Mouse (Mus musculus): ENCODE measurements at regions not wholly inside any gene's neighbourhood (a gene's known extent, or its start where the extent isn't known, plus 50 kb on each side); places are given as distances from the start of the nearest gene placed in this dataset. TPM values are rescaled to one million over a fixed set of nuclear protein-coding genes. Genes with fewer than 3 reads are reported as not detected.

DNA sequence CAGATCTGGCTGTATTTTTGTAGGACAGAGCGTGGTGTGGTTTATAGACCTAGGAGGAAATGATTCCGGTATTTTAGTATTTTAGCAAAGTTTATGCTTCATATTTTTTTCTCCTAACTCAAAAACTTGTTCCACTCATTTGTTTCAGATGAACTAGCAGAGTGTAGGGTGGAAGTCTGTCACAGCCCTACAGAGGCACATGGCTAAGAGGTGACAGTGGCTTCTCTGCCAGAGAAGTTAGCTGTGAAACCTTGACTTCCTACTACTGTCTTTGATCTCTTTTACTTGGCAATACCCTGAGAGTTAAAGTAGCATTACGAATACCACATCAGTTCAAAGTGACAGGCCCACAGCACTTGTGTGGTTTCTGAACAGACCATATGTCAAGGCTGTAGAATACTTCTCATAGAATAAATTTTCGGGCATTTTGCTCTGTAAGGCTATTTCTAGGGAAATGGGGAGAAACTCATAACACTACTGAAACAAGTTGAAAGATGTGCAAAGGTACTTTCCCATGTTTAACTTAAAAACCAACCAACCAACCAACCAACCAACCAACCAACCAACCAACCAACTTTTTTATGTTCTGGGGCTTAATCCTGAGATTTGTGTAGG is 104.3 kb upstream of the Syt1 start:
- TF ChIP-seq CTCF (IDR thresholded peaks at IDR 0.05; ENCODE audit: low read depth), result no peak
- H3K4me1 ChIP-seq (ENCODE audit: insufficient read depth), result no peaks in the 10 kb centered on the region
- DNase-seq (no peak), ATAC-seq (ENCODE audit: insufficient read depth) (no peak)
- WGBS, result 79% methylated on average over 4 of the region's 4 CpGs
- no peak overlapping the region for H3K9ac ChIP-seq
- no peaks in the 10 kb centered on the region for H3K9me3 ChIP-seq (ENCODE audit: low read depth, low read length)
- no peaks in the 10 kb centered on the region for H3K27me3 ChIP-seq (ENCODE audit: insufficient read depth, low read length)
- no peaks in the 10 kb centered on the region for H3K36me3 ChIP-seq (ENCODE audit: insufficient read depth)
- no peak overlapping the region for H3K4me2 ChIP-seq
- no peak overlapping the region for H3K27ac ChIP-seq (ENCODE audit: low read depth)
- H3K4me3 ChIP-seq (ENCODE audit: low read depth, low read length), result no peak overlapping the region

- no peak overlapping the region for H3K9ac ChIP-seq
- no peaks in the 10 kb centered on the region for H3K27me3 ChIP-seq (ENCODE audit: insufficient read depth, low read length)
- H3K36me3 ChIP-seq (ENCODE audit: insufficient read depth), result no peaks in the 10 kb centered on the region
- ATAC-seq (ENCODE audit: insufficient read depth), result no peak
- no peak overlapping the region for H3K4me2 ChIP-seq
- H3K9me3 ChIP-seq (ENCODE audit: low read depth, low read length), result no peaks in the 10 kb centered on the region
- H3K4me3 ChIP-seq (ENCODE audit: low read depth, low read length), result no peak overlapping the region
- 69% methylated on average over 2 of the region's 2 CpGs for WGBS
- DNase-seq, result no peak
- no peaks in the 10 kb centered on the region for H3K4me1 ChIP-seq (ENCODE audit: insufficient read depth)
- no peak for TF ChIP-seq CTCF (IDR thresholded peaks at IDR 0.05; ENCODE audit: low read depth)
- H3K27ac ChIP-seq (ENCODE audit: low read depth), result no peak overlapping the region
Measured at GRCm38 (mm10) chr10:109105781-109106180, 95.0 kb upstream of the Syt1 start.

DNA sequence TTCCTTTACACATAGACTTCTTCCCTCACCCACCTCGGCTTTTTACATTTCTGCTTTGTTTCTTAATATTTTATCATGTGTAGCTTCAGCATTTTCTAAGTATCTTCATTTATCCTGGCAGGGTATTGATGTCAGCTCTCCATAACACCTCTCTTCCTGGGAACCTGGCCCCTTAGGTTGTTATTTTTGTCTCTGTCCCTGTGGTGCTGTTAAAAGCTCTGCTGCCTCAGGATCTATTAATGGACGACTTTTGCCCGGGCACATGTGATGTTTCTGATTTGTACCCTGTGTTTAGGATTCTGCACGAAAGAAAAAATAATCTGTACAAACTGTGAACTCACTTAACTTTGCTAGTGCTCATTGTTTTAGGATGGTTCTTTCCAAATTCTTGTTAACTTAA is 81.4 kb upstream of the Syt1 start:
- Histone ChIP-seq H3K9ac (no peak overlapping the region), H3K4me3 (ENCODE audit: low read depth, low read length) (no peak overlapping the region), H3K27me3 (ENCODE audit: insufficient read depth, low read length) (no peaks in the 10 kb centered on the region), H3K9me3 (ENCODE audit: low read depth, low read length) (no peaks in the 10 kb centered on the region), H3K4me1 (ENCODE audit: insufficient read depth) (no peaks in the 10 kb centered on the region), H3K36me3 (ENCODE audit: insufficient read depth) (no peaks in the 10 kb centered on the region), H3K4me2 (no peak overlapping the region), H3K27ac (ENCODE audit: low read depth) (no peak overlapping the region)
- TF ChIP-seq CTCF (IDR thresholded peaks at IDR 0.05; ENCODE audit: low read depth), result no peak
- WGBS, result 50% methylated on average over 4 of the region's 4 CpGs
- no peak for DNase-seq
- ATAC-seq (ENCODE audit: insufficient read depth), result no peak

GRCm38 (mm10) chr10:109079773-109080172 is 69.0 kb upstream of the Syt1 start:
- no peaks in the 10 kb centered on the region for H3K4me1 ChIP-seq (ENCODE audit: insufficient read depth)
- no peaks in the 10 kb centered on the region for H3K9me3 ChIP-seq (ENCODE audit: low read depth, low read length)
- TF ChIP-seq CTCF (IDR thresholded peaks at IDR 0.05; ENCODE audit: low read depth), result no peak
- DNase-seq (peak; percentile 5), ATAC-seq (ENCODE audit: insufficient read depth) (no peak)
- no peak overlapping the region for H3K9ac ChIP-seq
- no peak overlapping the region for H3K27ac ChIP-seq (ENCODE audit: low read depth)
- no peak overlapping the region for H3K4me2 ChIP-seq
- no peaks in the 10 kb centered on the region for H3K27me3 ChIP-seq (ENCODE audit: insufficient read depth, low read length)
- 44% methylated on average over 7 of the region's 7 CpGs for WGBS
- no peak overlapping the region for H3K4me3 ChIP-seq (ENCODE audit: low read depth, low read length)
- H3K36me3 ChIP-seq (ENCODE audit: insufficient read depth), result no peaks in the 10 kb centered on the region

DNA sequence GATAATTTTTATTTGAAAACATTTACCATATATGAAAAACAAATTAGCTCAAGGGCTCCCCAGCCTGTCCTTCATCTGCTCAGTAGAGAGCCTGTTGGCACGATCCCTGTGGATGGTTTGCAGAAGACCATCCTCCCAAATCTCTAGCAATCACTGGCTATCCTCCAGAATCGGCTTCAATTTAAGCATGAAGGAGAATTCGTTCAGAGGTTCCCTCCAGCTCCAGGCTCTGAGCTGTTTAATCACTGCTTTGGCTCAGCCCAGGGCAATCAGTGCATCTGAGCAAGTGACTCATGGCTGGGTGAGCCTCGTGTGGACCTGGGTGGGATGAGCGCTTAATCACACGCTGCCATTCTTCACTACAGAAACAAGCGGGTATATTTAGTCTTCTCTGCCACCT is 63.4 kb upstream of the Syt1 start:
- ATAC-seq (ENCODE audit: insufficient read depth) (no peak), DNase-seq (no peak)
- Histone ChIP-seq H3K36me3 (ENCODE audit: insufficient read depth) (no peaks in the 10 kb centered on the region), H3K4me3 (ENCODE audit: low read depth, low read length) (no peak overlapping the region), H3K4me1 (ENCODE audit: insufficient read depth) (no peaks in the 10 kb centered on the region), H3K27ac (ENCODE audit: low read depth) (no peak overlapping the region), H3K9ac (no peak overlapping the region), H3K9me3 (ENCODE audit: low read depth, low read length) (no peaks in the 10 kb centered on the region), H3K27me3 (ENCODE audit: insufficient read depth, low read length) (no peaks in the 10 kb centered on the region), H3K4me2 (no peak overlapping the region)
- 81% methylated on average over 7 of the region's 7 CpGs for WGBS
- no peak for TF ChIP-seq CTCF (IDR thresholded peaks at IDR 0.05; ENCODE audit: low read depth)

Small RNA genes in the stretch of these regions (microRNA-seq; reads per million reads assigned to microRNA genes)
- gene Gm44495 (ENCODE audit: borderline number of aligned reads), result not detected
